Mouse (Mus musculus): ENCODE measurements around the gene Cenpf.
"Not testable (repeated sequence)": the region's sequence is repeated elsewhere in the genome, so short reads cannot be mapped to it uniquely, and the experiment has no call there.

Cenpf gene

DNA sequence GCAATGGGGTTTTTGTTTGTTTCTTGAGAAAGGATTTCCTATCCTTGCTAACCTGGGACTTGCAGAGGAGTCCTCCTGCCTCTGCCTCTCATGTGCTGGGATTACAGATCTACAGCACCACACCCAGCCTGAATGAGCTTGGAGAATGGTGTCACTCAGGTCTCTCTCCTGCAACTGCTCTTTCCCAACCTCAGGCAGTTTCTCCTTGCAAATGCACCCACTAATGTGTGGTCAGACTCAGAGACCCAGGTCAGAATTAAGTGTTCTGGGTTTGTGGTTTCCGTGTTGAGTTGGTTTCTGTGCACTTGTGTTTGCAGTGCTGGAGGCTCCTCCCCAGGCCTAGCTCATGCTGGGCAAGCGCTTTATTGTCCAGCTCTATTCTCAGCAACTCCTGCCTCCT is 6.5 kb upstream of the Cenpf start:
- no peak for DNase-seq (ENCODE audit: low spot score)

DNA sequence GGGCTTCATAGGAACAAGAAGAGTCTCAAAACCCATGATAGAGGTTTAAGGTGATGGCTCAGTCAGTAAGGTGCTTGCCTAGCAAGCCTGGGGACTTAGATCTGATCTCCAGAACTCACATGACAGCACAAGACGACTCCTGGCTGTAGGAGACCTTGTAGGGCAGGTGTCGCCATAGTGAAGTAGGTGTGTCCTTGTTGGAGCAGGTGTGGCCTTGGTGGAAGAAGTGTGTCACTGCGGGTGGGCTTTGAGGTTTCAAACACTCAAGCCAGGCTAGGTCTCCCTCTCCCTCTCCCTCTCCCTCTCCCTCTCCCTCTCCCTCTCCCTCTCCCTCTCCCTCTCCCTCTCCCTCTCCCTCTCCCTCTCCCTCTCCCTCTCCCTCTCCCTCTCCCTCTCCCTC is 4.6 kb upstream of the Cenpf start:
- DNase-seq (ENCODE audit: low spot score) = not testable (repeated sequence)

DNA sequence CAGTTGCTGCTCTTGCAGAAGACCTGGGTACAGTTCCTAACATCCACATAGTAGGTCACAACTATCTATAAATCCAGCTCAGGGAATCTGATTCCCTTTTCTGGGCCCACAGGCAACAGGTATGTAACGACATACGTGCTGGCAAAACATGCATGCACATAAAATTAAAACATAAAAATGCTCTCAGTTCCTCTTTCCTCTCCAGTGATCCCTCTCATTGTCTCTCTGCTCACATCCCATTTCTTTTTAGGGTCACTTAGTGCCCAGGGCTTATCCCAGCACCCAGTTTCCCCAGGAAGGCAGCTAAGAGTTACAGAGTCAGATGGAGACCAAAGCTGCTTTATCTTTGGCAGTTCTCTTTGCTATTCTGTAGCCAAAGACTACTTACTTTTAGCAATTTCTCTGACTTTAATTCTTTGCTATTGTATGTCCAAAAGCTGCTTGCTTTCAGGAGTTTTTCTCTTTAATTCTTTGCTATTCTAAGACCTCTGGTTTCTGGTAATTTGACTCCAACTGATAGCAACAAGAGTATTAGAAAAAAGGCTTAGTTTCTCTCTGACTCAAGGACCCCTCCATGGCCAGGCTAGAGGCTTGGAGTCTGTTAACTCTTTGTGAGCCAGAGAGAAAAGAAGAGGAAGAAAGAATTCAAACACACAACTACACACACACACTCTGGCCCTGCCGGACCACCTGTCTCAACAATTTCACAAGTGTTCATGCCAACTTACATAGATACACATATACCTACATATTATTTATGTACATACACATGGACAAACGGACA is 1.4 kb upstream of the Cenpf start:
- DNase-seq (ENCODE audit: low spot score) = no peak

DNA sequence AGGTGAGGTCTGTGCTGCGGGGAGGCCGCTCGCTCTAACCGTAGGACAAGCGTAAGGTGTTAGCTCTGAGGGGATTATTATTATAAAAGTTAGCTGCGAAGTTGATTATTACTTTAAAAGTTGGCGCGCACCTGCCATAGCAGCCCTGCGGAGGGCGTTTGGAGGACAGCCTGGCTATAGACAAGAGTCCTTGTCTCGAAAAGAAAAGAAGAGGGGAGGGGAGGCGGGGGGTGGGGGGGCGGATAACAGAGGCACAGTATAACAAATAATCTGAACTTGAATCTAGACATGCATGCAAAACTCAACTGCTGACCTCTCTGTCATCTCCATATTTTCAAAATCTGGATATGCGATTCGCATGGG is 483 bp upstream of the Cenpf start:
- DNase-seq (ENCODE audit: low spot score) = no peak

DNA sequence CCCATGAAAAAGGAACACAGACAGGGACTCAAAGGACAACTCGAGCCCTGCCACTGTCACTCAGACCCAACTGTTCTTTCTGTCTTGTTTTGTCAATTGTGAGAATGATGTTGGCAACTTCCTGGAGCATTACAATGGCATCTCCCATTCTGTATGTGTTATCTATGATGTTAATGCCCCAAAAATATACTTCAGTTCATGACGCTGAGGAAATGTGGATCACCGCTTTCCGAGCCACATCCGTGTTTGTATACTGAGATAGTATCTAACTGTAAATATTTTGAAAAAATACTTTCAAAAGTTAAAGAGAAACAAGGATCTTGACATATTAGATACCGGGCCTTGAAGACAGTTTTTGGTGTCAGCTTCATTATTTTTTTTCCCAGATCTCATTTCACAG is 1.9 kb downstream of the Cenpf start:
- no peak for DNase-seq (ENCODE audit: low spot score)

DNA sequence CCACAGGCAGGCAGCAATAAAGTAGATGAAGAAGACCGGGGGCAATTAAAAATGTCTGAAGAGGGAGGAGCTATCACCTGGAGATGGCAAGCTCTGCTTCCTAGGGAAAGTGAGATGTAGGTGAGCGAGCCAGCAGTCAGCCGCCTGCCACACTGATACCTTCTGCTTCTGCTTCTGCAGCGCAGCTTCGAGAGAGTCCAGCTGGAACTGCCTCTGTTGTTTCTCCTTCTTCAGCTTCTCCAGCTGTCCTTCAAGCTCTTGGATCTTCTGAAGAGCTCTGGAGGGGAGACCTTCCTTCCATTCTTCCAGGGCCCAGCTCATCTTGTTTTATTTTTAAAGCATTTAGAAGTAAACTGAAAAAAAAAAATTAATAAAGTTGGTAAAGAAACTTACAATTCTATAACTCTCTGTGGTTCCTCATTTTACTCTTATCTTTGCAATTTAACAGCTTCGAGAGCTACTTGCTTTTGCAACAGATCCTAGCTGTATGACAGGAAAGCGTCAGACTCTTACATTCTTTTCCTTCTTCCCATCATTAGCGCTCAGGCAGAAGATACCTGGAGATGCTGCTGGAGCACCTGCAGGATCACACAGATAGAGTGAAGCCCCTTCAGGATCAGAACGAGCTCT is 3.0 kb downstream of the Cenpf start:
- DNase-seq (ENCODE audit: low spot score) = no peak

DNA sequence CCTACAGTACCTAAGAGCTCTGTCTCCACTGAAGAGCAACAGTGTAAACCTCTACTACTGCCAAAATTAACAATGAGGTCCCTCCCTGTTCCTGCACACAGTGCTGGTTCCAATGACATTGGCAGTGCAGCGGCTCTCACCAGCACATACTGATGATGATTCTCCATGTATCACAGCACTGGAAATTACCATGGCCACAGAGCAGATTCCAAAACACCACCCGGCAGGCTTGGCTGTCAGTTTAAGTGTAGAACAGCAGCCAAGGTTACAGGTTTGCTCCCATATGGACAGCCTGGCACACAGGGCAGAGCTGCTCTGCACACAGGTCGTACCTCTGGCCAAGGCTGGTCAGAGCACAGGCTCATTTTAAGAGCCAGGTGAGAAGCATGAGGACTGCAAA is 8.3 kb downstream of the Cenpf start:
- no peak for DNase-seq (ENCODE audit: low spot score)

DNA sequence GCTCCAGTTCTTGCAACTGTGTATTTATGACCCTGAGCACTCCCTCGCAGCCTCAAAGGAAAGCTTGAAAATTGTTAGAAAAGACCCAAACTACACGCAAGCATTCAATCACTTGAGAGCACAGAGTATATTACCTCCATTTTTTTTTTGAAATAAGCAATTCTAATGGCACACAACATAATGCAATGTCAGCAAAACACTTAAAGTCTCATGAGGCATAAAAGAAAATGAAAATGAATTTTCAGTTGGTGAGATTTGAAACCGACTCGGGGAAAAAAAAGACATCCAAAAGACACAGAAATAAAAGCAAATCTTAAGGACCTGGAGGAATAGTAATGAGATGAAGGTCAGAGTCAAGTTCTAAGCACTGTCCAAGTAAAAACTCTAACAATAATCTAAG is 11.9 kb downstream of the Cenpf start:
- no peak for DNase-seq (ENCODE audit: low spot score)

DNA sequence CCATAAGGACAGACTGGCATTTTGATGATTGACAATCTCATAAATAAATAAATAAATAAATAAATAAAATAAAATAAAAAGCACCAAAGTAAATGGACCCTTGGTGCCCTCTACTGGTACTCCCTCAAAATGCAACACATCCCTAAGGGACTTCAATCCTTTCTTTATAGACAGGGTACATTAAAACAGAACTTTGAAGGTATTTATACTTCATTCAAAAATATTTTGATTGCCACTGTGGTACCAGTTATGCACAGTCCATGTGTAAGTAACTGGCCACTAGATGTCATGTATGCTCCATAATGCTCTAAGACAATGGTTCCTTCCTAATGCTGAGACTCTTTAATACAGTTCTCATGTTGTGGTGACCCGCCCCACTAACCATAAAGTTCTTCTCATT is 12.5 kb downstream of the Cenpf start:
- DNase-seq (ENCODE audit: low spot score) = no peak

DNA sequence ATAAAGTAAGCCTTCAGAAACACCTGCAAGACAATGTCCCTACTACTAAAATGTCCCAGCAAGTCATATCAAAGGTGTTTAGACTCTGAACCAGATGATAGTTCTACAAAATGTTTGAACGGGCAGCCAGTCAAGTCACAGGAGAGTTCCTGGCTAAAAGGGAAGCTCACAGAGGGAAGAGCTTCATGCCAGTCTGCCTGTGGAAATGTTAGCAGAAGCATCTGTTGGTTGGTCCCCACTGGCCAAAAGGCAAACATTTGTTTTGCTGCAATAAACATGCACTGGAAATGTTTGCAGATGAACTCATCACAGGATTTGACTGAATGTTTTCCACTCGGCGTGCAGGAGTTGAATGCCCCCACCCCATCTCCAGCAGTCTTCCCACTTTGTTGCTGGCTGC is 21.9 kb downstream of the Cenpf start:
- no peak for DNase-seq (ENCODE audit: low spot score)

DNA sequence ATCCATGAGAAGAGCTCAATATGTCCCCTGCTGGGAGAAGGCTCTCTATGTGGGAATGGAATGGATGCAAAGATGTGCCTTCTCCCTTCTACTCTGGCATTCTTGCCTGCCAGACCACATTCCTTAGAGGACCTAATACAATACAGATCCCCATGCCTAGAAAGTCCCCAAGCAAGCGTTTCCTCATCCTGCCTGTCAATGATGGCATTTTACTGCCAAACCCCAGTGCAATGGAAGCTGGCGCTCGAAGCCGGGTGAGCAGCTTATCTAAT is 23.1 kb downstream of the Cenpf start:
- DNase-seq (ENCODE audit: low spot score) = no peak

DNA sequence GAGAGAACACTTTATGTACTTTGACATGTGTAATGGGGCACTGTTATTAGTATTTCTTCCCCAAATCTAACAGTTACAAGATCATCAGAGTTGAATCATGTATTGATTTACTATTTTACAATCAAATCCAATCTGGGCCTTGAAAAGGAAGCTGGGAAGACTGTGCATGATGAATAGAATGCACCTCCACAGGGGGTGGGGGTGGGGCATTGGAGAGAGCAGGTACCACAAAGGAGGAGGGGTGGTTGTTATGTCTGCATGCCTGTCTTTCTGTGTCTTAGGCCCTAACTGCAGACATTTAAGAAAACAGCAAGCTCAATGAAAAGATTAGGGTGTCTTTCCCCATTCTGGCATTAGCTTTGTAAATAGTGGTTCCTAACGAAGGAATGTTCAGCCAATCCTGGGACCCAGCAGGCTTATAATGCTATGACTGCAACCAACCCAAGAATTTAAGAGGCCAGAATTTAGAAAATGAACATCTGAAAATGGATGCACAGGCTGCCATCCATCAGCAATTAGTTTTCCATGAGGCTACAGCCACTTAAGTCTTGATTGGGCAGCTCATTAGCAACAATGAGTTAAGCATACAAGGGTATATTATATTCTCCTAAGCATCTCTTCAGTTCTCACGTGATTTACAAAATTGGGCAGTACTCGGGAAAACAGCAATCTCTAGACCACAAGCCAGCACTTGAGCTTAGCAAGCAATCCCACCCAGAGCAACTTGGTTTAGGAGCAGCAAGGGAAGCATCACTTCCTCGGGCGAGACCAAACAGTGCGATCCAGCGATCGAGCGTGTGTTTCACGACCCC is 23.6 kb downstream of the Cenpf start:
- no peak for DNase-seq (ENCODE audit: low spot score)

DNA sequence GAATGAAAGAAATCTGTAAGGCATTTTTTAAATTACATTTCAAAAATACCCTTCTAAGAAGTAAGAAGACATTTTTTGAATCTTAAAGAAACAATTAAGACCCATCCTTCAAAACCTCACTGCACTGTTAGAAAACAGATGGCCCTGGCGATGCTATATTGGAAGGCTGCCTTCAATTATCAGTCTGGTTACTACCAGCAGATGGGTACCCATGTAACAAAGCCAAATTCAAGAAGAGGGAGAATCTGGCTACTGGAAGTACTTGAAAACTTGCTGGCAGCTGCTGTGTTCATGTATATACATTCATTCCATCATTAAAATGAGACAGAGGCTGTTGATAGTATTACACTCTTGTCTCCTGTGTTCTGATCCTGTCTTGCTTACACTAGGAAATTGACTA is 24.4 kb downstream of the Cenpf start:
- no peak for DNase-seq (ENCODE audit: low spot score)

DNA sequence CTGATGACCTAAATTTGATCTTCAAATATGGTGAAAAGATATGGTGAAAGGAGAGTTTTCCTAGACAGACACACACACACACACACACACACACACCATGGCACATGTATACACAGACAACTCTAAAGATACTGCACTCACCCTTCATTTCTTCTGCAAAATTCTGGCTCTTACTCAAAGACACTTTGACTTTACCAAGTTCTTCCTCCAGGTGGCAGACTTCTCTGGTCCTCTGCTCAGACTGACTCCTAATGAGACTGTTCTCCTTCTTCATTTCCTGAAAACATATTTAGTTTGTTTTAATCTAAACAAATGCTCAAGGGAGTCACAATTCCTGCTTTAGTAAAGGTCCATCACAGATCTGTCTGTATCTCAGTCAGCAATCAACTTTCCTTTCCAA is 26.0 kb downstream of the Cenpf start:
- DNase-seq (ENCODE audit: low spot score) = peak; percentile 29

DNA sequence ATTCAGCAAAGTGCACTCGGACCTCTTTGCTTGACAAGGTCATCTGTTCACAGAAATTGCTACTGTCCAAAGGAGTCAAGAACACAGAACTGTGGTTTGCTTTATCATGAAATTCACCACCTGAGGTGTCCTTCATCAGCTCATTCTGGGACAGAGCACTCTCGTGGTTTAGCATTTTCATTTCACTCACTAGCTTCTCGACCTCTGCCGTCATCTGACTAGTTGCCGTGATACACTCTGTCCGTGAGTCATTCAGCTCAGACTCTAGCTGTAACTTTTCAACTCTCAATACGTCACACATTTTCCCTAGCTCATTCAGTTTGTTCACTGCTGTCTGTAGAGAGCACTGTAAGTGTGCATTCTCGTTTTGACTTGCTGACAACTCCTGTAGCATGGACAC is 30.5 kb downstream of the Cenpf start:
- no peak for DNase-seq (ENCODE audit: low spot score)

DNA sequence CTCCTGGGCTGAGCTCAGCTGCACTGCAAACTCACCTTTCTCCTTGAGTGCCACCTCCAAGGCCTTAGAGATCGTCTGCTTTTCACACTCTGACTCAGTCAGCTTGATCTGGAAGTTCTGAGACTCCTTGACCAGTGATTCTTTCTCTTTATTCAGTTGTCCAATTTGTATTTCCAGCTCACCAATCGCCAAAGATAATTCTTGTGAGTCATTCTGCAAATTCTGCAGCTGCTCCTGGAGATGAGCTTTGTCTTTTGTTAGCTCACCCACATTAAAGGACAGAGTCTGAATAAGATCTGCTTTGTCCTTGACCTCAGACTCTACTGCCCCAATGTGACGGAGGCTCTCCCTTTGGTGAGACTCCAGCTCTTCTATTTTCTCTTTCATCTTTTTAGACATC is 34.1 kb downstream of the Cenpf start:
- no peak for DNase-seq (ENCODE audit: low spot score)

DNA sequence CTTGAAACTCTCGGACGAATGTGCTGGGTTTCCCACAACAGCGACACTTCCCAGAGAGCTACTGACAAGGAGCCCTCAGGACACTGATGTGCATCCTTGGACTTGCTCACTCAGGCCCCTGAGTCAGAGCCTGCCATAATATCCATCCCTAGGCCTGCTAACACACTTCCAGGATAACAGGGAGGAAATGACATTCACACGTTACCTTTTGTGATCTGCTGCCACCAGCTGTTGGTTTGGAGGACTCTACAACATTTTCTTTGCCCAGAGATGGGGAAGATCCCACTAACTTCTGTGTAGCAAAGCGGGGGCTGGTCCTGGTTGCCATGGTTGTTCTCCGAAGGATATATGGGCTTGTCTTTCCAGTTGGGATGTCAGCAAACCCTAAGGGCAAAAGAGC is 41.3 kb downstream of the Cenpf start:
- no peak for DNase-seq (ENCODE audit: low spot score)

DNA sequence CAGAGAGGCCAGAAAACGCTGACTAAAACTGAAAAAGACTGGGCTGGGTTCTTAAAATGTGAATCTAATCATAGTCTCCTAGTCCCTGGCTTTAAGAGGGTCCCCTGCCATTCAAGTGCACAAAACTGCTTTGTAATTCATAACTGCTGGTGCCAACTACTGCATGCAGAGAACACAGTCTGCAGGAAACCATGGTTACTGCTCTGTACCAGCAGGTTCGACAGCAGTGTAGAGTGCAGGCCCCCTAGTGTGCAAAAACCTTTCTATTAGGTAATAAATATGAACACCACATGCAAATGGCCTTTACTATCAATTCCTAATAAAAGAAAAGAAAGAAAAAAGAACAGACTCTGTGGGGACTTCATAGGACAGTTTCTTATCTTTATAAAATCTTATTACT is 42.5 kb downstream of the Cenpf start:
- no peak for DNase-seq (ENCODE audit: low spot score)

DNA sequence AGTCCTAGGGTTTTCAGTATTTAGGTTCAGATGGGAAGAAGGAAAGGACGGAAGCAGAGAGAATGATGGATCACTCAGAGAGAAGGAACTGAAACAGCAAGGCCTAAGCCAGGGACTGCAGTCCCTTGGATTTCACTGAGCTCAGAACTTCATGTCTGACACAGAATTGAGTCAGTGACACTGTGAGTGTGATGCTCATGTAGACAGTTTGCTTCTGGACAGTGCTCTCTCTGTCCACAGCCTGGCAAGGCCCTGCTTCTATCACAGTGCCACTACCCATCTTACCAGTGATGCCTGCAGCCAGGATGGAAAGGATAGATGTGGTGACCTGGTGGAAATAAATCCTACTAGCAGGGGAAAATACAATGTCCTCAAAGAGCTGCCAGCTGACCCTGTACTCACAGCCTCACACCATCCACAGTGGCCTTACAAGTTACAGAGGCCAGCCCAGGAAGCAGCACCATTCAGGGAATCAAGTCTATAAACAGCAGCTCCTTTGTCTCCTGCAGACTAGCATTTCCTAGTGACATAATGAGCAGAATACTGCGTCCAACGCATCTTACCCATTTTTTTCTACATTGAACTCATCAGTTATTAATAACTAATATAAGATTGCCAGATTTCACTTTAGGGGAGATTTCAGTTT is 43.1 kb downstream of the Cenpf start:
- no peak for DNase-seq (ENCODE audit: low spot score)

DNA sequence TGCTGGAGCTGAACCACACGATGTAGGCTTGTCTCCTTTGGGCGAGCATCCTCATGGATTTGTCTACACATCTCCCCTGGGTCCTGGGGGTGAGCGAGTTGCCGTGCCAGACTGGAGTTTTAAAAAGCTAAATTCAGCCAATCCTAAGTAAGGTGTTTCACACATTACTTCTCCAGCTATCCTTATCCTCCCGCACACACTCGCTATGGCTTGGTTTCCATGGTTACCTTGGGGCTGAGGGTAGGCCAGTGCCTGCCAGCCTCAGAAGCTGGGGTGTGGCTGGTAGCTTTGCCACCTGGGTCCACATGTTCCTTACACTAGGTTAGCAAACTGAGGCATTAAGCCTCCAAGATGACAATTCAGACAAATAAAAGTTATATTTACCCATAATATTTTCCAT is 48.3 kb downstream of the Cenpf start:
- no peak for DNase-seq (ENCODE audit: low spot score)

DNA sequence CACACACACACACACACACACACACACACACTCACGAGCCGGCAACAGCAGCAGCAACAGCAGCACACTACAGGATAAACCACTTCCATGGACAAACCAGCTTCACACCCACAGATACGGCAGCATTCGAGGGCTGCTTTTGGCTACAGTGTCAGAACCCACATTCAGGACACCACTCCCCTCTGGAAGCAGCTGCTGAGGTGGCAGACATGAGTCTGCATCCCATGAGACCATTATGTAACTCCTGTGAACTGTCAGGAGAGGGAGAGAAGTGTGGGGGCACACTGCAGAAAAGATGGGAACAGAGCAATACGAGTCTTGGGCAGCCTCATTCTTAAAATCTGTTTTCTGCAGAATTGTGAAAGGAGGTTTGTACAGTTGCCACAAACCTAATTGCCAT is 54.1 kb downstream of the Cenpf start:
- no peak for DNase-seq (ENCODE audit: low spot score)

DNA sequence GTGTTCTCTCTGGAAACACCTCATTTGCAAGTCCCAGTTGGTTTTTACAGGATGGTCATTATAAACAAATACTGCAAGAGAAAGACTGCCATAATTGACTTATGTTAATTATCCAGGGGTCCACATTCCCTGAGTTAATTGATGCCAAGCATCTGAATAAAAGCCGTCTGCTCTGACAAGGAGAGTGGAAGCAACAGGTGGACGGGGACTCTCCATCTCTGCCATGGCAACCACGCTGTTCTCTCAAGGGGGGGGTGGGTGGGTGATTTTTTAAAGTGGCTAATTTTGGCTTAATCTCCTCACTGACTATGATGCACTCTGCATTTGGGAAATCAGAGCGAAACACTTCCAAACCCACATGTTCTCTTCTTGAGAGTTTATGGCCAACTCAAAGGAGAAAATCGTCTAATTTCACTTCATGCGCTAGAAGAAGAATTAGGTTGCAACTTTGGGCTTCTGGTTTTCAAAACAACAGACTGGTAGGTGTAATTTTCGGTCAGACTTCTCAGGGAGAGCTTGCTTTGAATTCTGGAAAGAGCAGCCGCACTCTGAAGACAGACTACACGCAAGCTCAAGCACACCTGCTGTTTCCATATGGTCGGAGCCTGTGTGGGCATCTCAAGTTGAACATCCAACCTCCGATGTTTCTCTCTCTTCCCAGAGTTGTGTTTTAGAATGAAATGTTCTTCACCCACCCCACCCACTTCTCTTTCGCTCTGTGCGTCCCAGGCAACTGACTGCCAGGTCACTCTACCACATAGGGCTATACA is 55.8 kb downstream of the Cenpf start:
- DNase-seq (ENCODE audit: low spot score) = peak; percentile 37
